Mouse (Mus musculus): ENCODE data around the gene Lbx1. TPM values are rescaled to one million over a fixed set of nuclear protein-coding genes. Genes with fewer than 3 reads are reported as not detected.

Gene Lbx1
- not detected in 2 replicates for total RNA-seq (2014; rRNA removed; ENCODE audit: low replicate concordance)
- not detected in 2 replicates for polyA plus RNA-seq (2015; fragmentation: Nextera tagmentation; extraction: Ambion mirVana)

- Histone ChIP-seq H3K4me2 (ENCODE audit: low read depth, low read length) (peak within 1 kb of the TSS; percentile 64), H3K9me3 (replicated peaks; ENCODE audit: control insufficient read depth, low read length) (no peaks in the 10 kb centered on the region), H3K27me3 (ENCODE audit: control insufficient read depth, insufficient read depth, low read length) (peaks cover 97% of the 10 kb centered on the region), H3K9ac (replicated peaks; ENCODE audit: low read depth, low read length) (no peak within 1 kb of the TSS), H3K4me1 (ENCODE audit: control insufficient read depth, insufficient read depth) (peaks cover 18% of the 10 kb centered on the region; the same call in 1 of the 2 replicates), H3K4me3 (ENCODE audit: low read depth, low read length) (peak within 1 kb of the TSS; percentile 47), H3K36me3 (replicated peaks; ENCODE audit: control insufficient read depth, insufficient read depth, low read length) (no peaks in the 10 kb centered on the region), H3K27ac (ENCODE audit: low read depth) (no peak within 1 kb of the TSS)
- TF ChIP-seq EP300 (IDR thresholded peaks at IDR 0.05; ENCODE audit: low read depth) (no peak), CTCF (IDR thresholded peaks at IDR 0.05; ENCODE audit: low read depth) (no peak)
- 1% methylated on average over 30 of the region's 30 CpGs for WGBS
- ATAC-seq (ENCODE audit: insufficient read depth, low read depth), result 0 out of 2 replicates have a peak, but pooled peaks have one; percentile 20
- DNase-seq (ENCODE audit: low spot score), result no peak
These were observed at the start of gene Lbx1 for GRCm38 (mm10) chr19:45235766-45236362. Gene Lbx1, minus strand, starts transcription at chr19:45235812.

- Histone ChIP-seq H3K27ac (ENCODE audit: low read depth) (no peak overlapping the region), H3K36me3 (replicated peaks; ENCODE audit: control insufficient read depth, insufficient read depth, low read length) (no peaks in the 10 kb centered on the region), H3K4me1 (ENCODE audit: control insufficient read depth, insufficient read depth) (no peaks in the 10 kb centered on the region), H3K27me3 (ENCODE audit: control insufficient read depth, insufficient read depth, low read length) (peaks cover 13% of the 10 kb centered on the region; the same call in 1 of the 2 replicates), H3K4me3 (ENCODE audit: low read depth, low read length) (no peak overlapping the region; the same call in 1 of the 2 replicates), H3K9me3 (replicated peaks; ENCODE audit: control insufficient read depth, low read length) (no peaks in the 10 kb centered on the region), H3K4me2 (ENCODE audit: low read depth, low read length) (peak overlapping the region; percentile 27), H3K9ac (replicated peaks; ENCODE audit: low read depth, low read length) (no peak overlapping the region)
- WGBS, result 4% methylated on average over 10 of the region's 10 CpGs
- TF ChIP-seq CTCF (IDR thresholded peaks at IDR 0.05; ENCODE audit: low read depth) (peak; percentile 67), EP300 (IDR thresholded peaks at IDR 0.05; ENCODE audit: low read depth) (no peak)
- no peak for DNase-seq (ENCODE audit: low spot score)
- ATAC-seq (ENCODE audit: insufficient read depth, low read depth), result no peak
These were observed 47.7 kb upstream of the Lbx1 start for GRCm38 (mm10) chr19:45283302-45283701.

GRCm38 (mm10) chr19:45276196-45276595, 40.6 kb upstream of the Lbx1 start:
- DNase-seq (ENCODE audit: low spot score), result no peak
- no peak for TF ChIP-seq CTCF (IDR thresholded peaks at IDR 0.05; ENCODE audit: low read depth)
- TF ChIP-seq EP300 (IDR thresholded peaks at IDR 0.05; ENCODE audit: low read depth), result no peak
- no peak for ATAC-seq (ENCODE audit: insufficient read depth, low read depth)

GRCm38 (mm10) chr19:45271986-45272385, 36.4 kb upstream of the Lbx1 start:
- ATAC-seq (ENCODE audit: insufficient read depth, low read depth) (no peak), DNase-seq (ENCODE audit: low spot score) (no peak)
- WGBS, result 44% methylated on average over 10 of the region's 10 CpGs
- H3K27ac ChIP-seq (ENCODE audit: low read depth), result no peak overlapping the region
- no peak overlapping the region for H3K9ac ChIP-seq (replicated peaks; ENCODE audit: low read depth, low read length)
- TF ChIP-seq CTCF (IDR thresholded peaks at IDR 0.05; ENCODE audit: low read depth) (no peak), EP300 (IDR thresholded peaks at IDR 0.05; ENCODE audit: low read depth) (no peak)
- no peaks in the 10 kb centered on the region for H3K9me3 ChIP-seq (replicated peaks; ENCODE audit: control insufficient read depth, low read length)
- H3K4me3 ChIP-seq (ENCODE audit: low read depth, low read length), result no peak overlapping the region
- no peaks in the 10 kb centered on the region for H3K36me3 ChIP-seq (replicated peaks; ENCODE audit: control insufficient read depth, insufficient read depth, low read length)
- H3K27me3 ChIP-seq (ENCODE audit: control insufficient read depth, insufficient read depth, low read length), result peaks cover 11% of the 10 kb centered on the region; the same call in 1 of the 2 replicates
- H3K4me2 ChIP-seq (ENCODE audit: low read depth, low read length), result no peak overlapping the region
- H3K4me1 ChIP-seq (ENCODE audit: control insufficient read depth, insufficient read depth), result no peaks in the 10 kb centered on the region

More at GRCm38 (mm10) chr19:45276196-45276595, 40.6 kb upstream of the Lbx1 start:
- Histone ChIP-seq H3K4me2 (ENCODE audit: low read depth, low read length) (no peak overlapping the region), H3K27ac (ENCODE audit: low read depth) (no peak overlapping the region), H3K27me3 (ENCODE audit: control insufficient read depth, insufficient read depth, low read length) (peaks cover 19% of the 10 kb centered on the region; the same call in 1 of the 2 replicates), H3K36me3 (replicated peaks; ENCODE audit: control insufficient read depth, insufficient read depth, low read length) (no peaks in the 10 kb centered on the region), H3K4me3 (ENCODE audit: low read depth, low read length) (no peak overlapping the region), H3K4me1 (ENCODE audit: control insufficient read depth, insufficient read depth) (no peaks in the 10 kb centered on the region), H3K9ac (replicated peaks; ENCODE audit: low read depth, low read length) (no peak overlapping the region), H3K9me3 (replicated peaks; ENCODE audit: control insufficient read depth, low read length) (no peaks in the 10 kb centered on the region)
- 64% methylated on average over 4 of the region's 4 CpGs for WGBS

GRCm38 (mm10) chr19:45262995-45263394, 27.4 kb upstream of the Lbx1 start:
- Histone ChIP-seq H3K9me3 (replicated peaks; ENCODE audit: control insufficient read depth, low read length) (no peaks in the 10 kb centered on the region), H3K4me3 (ENCODE audit: low read depth, low read length) (no peak overlapping the region), H3K4me1 (ENCODE audit: control insufficient read depth, insufficient read depth) (no peaks in the 10 kb centered on the region), H3K27me3 (ENCODE audit: control insufficient read depth, insufficient read depth, low read length) (0 out of 2 replicates have a peak, but pooled peaks cover 5% of the 10 kb centered on the region), H3K4me2 (ENCODE audit: low read depth, low read length) (no peak overlapping the region), H3K9ac (replicated peaks; ENCODE audit: low read depth, low read length) (no peak overlapping the region), H3K36me3 (replicated peaks; ENCODE audit: control insufficient read depth, insufficient read depth, low read length) (no peaks in the 10 kb centered on the region), H3K27ac (ENCODE audit: low read depth) (no peak overlapping the region)
- TF ChIP-seq EP300 (IDR thresholded peaks at IDR 0.05; ENCODE audit: low read depth) (no peak), CTCF (IDR thresholded peaks at IDR 0.05; ENCODE audit: low read depth) (no peak)
- ATAC-seq (ENCODE audit: insufficient read depth, low read depth) (no peak), DNase-seq (ENCODE audit: low spot score) (no peak)
- WGBS, result 63% methylated on average over 10 of the region's 10 CpGs
